Mouse (Mus musculus) cortical plate, adult 2 months (tissue): ENCODE data around the gene Sptb.

Experiments
- CTCF ChIP-seq: fragments of 200-500 bp; IDR thresholded peaks from 2 replicates; pipeline ENCODE4 v1.5.1; 2011; ENCODE audit warnings: mild to moderate bottlenecking, control low read depth, low read length; ENCODE audit not compliant: insufficient read depth; ENCODE audit errors: extremely low read depth
- POLR2A ChIP-seq: fragments of 200-500 bp; IDR thresholded peaks from 2 replicates; pipeline ENCODE4 v1.6.1; 2011; ENCODE audit warnings: mild to moderate bottlenecking, low read length, control low read depth; ENCODE audit not compliant: insufficient read depth; ENCODE audit errors: extremely low read depth

- no peak for TF ChIP-seq POLR2A
- TF ChIP-seq CTCF: no peak
Measured at GRCm38 (mm10) chr12:76722026-76722425, 11.7 kb upstream of the Sptb start.
